Mouse (Mus musculus) intestine, embryonic 15.5 days (tissue): ENCODE measurements around the gene Mrpl34. TPM values are rescaled to one million over a fixed set of nuclear protein-coding genes. Genes with fewer than 3 reads are reported as not detected.

Source experiments
- ATAC-seq: fragments of 200-750 bp; cut with Nextera tagmentation; 2 replicates; pipeline ENCODE4 v1.8.0; 2017; ENCODE audit warnings: moderate TSS enrichment, moderate library complexity
- H3K27ac ChIP-seq: fragments of 300-500 bp; sonication (generic); 2 replicates; pipeline ENCODE4 v1.5.1; 2015; ENCODE audit warnings: mild to moderate bottlenecking, inconsistent platforms
- H3K27me3 ChIP-seq: fragments of 300-500 bp; sonication (generic); replicated peaks from 2 replicates; pipeline ENCODE4 v1.6.1; 2015; ENCODE audit warnings: inconsistent platforms
- H3K36me3 ChIP-seq: fragments of 300-500 bp; sonication (generic); 2 replicates; pipeline ENCODE4 v1.6.1; 2015; ENCODE audit warnings: inconsistent platforms
- H3K4me1 ChIP-seq: fragments of 300-500 bp; sonication (generic); replicated peaks from 2 replicates; pipeline ENCODE4 v1.6.1; 2015; ENCODE audit warnings: inconsistent platforms
- H3K4me2 ChIP-seq: fragments of 300-500 bp; sonication (generic); replicated peaks from 2 replicates; pipeline ENCODE4 v1.6.1; 2015; ENCODE audit warnings: mild to moderate bottlenecking, inconsistent platforms
- H3K4me3 ChIP-seq: fragments of 300-500 bp; sonication (generic); replicated peaks from 2 replicates; pipeline ENCODE4 v1.5.1; 2015; ENCODE audit warnings: inconsistent platforms
- H3K9ac ChIP-seq: fragments of 300-500 bp; sonication (generic); 2 replicates; pipeline ENCODE4 v1.6.1; 2015; ENCODE audit warnings: inconsistent platforms
- H3K9me3 ChIP-seq: fragments of 300-500 bp; sonication (generic); 2 replicates; pipeline ENCODE4 v1.6.1; 2016; ENCODE audit warnings: inconsistent platforms
- WGBS: fragments of 180-500 bp; shearing (Covaris S2); methylation state at CpG from one replicate; pipeline ENCODE4 v1.1.7; 2015; 5-methylcytosine and 5-hydroxymethylcytosine counted together
- polyA plus RNA-seq: library from polyadenylated mRNA; unstranded; fragments of >200 nt; fragmentation: Nextera tagmentation; extraction: Ambion mirVana; gene quantifications from 2 replicates; pipeline ENCODE4 v1.2.1, GENCODE M21; 2015

Gene Mrpl34
- polyA plus RNA-seq, 1 experiment from 2014 or later: 214 TPM

- no peak for ATAC-seq
- H3K36me3 ChIP-seq: peaks cover 37% of the 10 kb centered on the region
- 78% methylated on average over 5 of the region's 5 CpGs for WGBS
Observed at GRCm38 (mm10) chr8:71470913-71471255, 6.1 kb downstream of the Mrpl34 start.

DNA sequence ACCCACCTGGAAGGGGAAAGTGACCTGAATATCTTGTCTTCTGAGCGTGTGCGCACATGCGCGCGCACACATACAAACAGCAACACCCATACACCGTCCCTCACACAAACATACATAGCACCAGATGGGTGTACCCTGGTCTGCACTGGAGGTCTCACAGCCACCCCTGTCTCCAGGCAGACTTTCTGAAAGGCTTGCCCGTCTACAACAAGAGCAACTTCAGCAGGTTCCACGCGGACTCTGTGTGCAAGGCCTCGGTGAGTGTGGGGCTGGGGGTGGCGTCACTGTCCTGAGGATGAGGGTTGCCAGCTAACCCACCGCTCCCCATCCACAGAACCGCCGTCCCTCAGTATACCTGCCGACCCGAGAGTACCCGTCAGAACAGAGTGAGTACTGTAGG, 7.1 kb downstream of the Mrpl34 start:
- Histone ChIP-seq H3K4me3 (no peak overlapping the region), H3K4me1 (peaks cover 12% of the 10 kb centered on the region), H3K36me3 (peaks cover 37% of the 10 kb centered on the region), H3K9me3 (no peaks in the 10 kb centered on the region), H3K4me2 (no peak overlapping the region), H3K27me3 (no peaks in the 10 kb centered on the region), H3K9ac (no peak overlapping the region), H3K27ac (no peak overlapping the region)
- WGBS: 95% methylated on average over 17 of the region's 17 CpGs
- no peak for ATAC-seq

More at GRCm38 (mm10) chr8:71470913-71471255, 6.1 kb downstream of the Mrpl34 start:
- Histone ChIP-seq H3K4me1 (peaks cover 13% of the 10 kb centered on the region), H3K4me2 (no peak overlapping the region; the same call in 1 of the 2 replicates), H3K9me3 (no peaks in the 10 kb centered on the region), H3K27ac (no peak overlapping the region), H3K4me3 (no peak overlapping the region), H3K27me3 (no peaks in the 10 kb centered on the region), H3K9ac (no peak overlapping the region)

- H3K27me3 ChIP-seq: no peaks in the 10 kb centered on the region
- H3K9me3 ChIP-seq: no peaks in the 10 kb centered on the region
- no peak for ATAC-seq
- peaks cover 17% of the 10 kb centered on the region for H3K4me1 ChIP-seq
- H3K4me3 ChIP-seq: no peak overlapping the region
- no peak overlapping the region for H3K4me2 ChIP-seq
- H3K27ac ChIP-seq: no peak overlapping the region
- 85% methylated on average over 8 of the region's 8 CpGs for WGBS
- H3K9ac ChIP-seq: no peak overlapping the region
- H3K36me3 ChIP-seq: peaks cover 37% of the 10 kb centered on the region
Observed at GRCm38 (mm10) chr8:71472601-71473386, 8.0 kb downstream of the Mrpl34 start.

DNA sequence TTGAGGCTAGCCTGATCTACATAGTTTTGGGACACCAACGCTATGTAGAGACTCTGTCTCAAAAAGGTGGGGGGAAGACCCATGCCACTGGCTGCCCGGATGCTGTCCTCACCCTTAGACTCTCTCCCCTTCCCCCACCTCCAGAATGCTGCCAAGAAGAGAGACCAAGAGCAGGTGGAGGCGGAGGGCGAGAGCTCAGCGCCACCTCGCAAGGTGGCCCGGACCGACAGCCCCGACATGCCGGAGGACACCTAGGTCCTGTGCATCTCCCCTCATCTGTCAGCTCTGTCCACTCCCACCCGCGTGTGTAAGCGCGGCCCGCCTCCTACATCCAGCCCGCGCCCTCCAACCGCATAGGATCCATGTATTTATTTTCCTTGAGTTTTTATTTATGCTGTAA, 9.6 kb downstream of the Mrpl34 start:
- Histone ChIP-seq H3K4me2 (no peak overlapping the region), H3K9me3 (no peaks in the 10 kb centered on the region), H3K27ac (no peak overlapping the region), H3K9ac (no peak overlapping the region), H3K4me1 (peaks cover 17% of the 10 kb centered on the region), H3K36me3 (peaks cover 37% of the 10 kb centered on the region), H3K27me3 (no peaks in the 10 kb centered on the region), H3K4me3 (no peak overlapping the region)
- WGBS: 91% methylated on average over 18 of the region's 18 CpGs
- ATAC-seq: no peak

DNA sequence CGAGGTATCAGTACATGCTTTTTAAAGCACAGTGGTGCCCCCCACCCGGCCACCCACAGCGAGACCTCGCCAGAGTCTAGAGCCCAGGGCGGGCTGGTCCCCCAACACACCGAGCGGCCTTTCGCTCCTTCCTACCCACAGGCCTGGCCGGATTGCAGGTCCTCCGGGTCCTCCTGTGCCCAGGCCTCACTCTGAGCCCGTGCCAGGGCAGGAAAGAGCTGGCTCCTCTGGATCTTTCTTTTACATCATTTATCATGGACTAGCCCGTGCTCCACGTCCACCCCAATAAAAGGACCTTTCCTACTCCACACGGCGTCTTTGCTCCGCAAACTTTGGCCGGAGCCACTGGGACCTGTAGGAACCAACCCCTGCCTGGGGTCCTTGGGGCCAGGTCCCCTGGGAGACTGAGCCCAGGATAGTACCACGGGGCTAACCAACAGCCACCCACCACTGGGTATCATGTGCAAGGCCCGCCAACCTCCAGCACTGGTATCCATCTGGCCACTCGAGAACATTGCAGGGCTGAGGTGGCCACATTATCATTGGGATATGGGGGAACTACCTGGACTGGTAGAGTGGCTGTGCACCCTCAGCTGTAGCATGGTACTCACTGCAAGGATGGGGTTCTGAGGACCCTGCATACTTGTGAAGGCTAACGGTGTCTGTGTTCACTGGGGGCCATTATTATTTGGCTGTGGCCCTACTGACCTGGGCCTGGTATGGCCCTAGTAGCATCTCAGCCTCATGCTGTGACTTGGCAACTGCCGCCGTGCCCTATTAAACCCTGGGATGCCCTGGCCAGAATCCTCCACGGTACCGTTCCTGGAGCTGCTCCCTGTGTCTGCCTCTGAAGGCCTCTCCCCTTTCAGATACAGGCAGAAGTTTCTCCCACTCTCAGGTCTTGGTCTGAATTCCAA, 10.3 kb downstream of the Mrpl34 start:
- no peaks in the 10 kb centered on the region for H3K9me3 ChIP-seq
- WGBS: 91% methylated on average over 25 of the region's 25 CpGs
- no peak overlapping the region for H3K4me3 ChIP-seq
- H3K4me1 ChIP-seq: peaks cover 13% of the 10 kb centered on the region
- no peak overlapping the region for H3K27ac ChIP-seq
- H3K4me2 ChIP-seq: peak overlapping the region; percentile 93; the same call in 1 of the 2 replicates
- ATAC-seq: no peak
- H3K36me3 ChIP-seq: peaks cover 39% of the 10 kb centered on the region
- H3K9ac ChIP-seq: 0 out of 2 replicates have a peak overlapping the region, but pooled peaks have one; percentile 72
- H3K27me3 ChIP-seq: no peaks in the 10 kb centered on the region

GRCm38 (mm10) chr8:71475702-71476075, 10.9 kb downstream of the Mrpl34 start:
- Histone ChIP-seq H3K27ac (peak overlapping the region; percentile 90), H3K36me3 (peaks cover 45% of the 10 kb centered on the region), H3K27me3 (no peaks in the 10 kb centered on the region), H3K4me1 (peaks cover 10% of the 10 kb centered on the region), H3K4me3 (peak overlapping the region; percentile 66), H3K9me3 (no peaks in the 10 kb centered on the region), H3K9ac (peak overlapping the region; percentile 72), H3K4me2 (peak overlapping the region; percentile 93)
- WGBS: 30% methylated on average over 4 of the region's 4 CpGs
- ATAC-seq: peak; percentile 14

- ATAC-seq: peak; percentile 89
- under 1% methylated on average over 100 of the region's 121 CpGs for WGBS
- H3K4me1 ChIP-seq: peaks cover 12% of the 10 kb centered on the region
- no peaks in the 10 kb centered on the region for H3K9me3 ChIP-seq
- H3K4me2 ChIP-seq: peak overlapping the region; percentile 93
- no peaks in the 10 kb centered on the region for H3K27me3 ChIP-seq
- H3K4me3 ChIP-seq: peak overlapping the region; percentile 66
- H3K9ac ChIP-seq: peak overlapping the region; percentile 72
- peaks cover 42% of the 10 kb centered on the region for H3K36me3 ChIP-seq
- H3K27ac ChIP-seq: peak overlapping the region; percentile 90
Observed at GRCm38 (mm10) chr8:71476099-71476940, 11.6 kb downstream of the Mrpl34 start.

GRCm38 (mm10) chr8:71477196-71477845, 12.6 kb downstream of the Mrpl34 start:
- H3K4me3 ChIP-seq: peak overlapping the region; percentile 66
- H3K4me2 ChIP-seq: peak overlapping the region; percentile 93
- WGBS: 52% methylated on average over 14 of the region's 14 CpGs
- H3K27me3 ChIP-seq: no peaks in the 10 kb centered on the region
- H3K36me3 ChIP-seq: peaks cover 32% of the 10 kb centered on the region
- H3K9ac ChIP-seq: peak overlapping the region; percentile 72
- H3K9me3 ChIP-seq: no peaks in the 10 kb centered on the region
- no peak for ATAC-seq
- H3K27ac ChIP-seq: no peak overlapping the region
- peaks cover 12% of the 10 kb centered on the region for H3K4me1 ChIP-seq

DNA sequence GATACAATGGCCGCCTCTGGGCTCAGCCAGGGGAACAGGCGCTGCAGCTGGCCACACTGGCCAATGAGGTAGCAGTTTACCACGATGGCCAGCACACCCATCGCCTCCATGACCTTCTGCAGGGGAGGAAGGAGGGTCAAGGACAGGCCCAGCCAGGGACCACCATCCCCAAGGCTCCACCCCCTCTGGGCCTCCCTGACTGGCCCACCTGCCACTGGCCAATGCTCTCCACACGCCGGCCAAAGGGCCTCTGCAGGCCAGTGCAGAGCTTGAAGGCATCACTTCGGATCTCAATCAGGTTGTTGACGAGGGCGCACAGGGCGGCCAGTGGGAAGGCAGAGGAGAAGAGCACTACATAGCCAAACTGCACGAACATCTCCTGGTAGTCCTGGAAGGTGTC, 14.2 kb downstream of the Mrpl34 start:
- Histone ChIP-seq H3K9me3 (no peaks in the 10 kb centered on the region), H3K27me3 (no peaks in the 10 kb centered on the region), H3K4me3 (no peak overlapping the region), H3K27ac (no peak overlapping the region), H3K36me3 (peaks cover 23% of the 10 kb centered on the region), H3K4me2 (no peak overlapping the region), H3K4me1 (peaks cover 13% of the 10 kb centered on the region), H3K9ac (no peak overlapping the region)
- 90% methylated on average over 11 of the region's 11 CpGs for WGBS
- ATAC-seq: no peak

GRCm38 (mm10) chr8:71483932-71484331, 19.2 kb downstream of the Mrpl34 start:
- Histone ChIP-seq H3K4me2 (no peak overlapping the region), H3K27me3 (no peaks in the 10 kb centered on the region), H3K27ac (no peak overlapping the region), H3K9me3 (no peaks in the 10 kb centered on the region), H3K36me3 (peaks cover 8% of the 10 kb centered on the region; the same call in 1 of the 2 replicates), H3K4me1 (peaks cover 25% of the 10 kb centered on the region), H3K9ac (no peak overlapping the region), H3K4me3 (no peak overlapping the region)
- no peak for ATAC-seq
- 52% methylated on average over 8 of the region's 8 CpGs for WGBS

DNA sequence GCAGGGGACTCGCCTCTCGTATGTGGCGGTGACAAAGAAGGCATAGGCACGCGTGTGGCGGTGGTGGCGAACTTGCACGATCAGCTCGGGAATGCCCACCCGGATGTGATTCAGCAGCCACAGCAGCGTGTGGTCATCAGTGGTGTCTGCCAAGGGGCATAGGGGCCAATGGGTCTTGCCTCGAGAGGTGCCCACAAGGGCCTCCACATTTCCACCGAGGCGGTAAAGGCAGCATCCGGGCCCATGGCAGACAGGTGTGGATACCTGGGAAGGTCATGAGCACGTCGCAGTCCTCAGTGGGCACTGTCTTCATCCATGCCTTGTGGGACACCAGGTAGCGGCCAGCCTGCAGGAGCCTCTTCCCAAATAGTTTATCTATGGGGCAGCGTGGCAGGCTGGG, 20.0 kb downstream of the Mrpl34 start:
- H3K9me3 ChIP-seq: no peaks in the 10 kb centered on the region
- H3K4me2 ChIP-seq: peak overlapping the region; percentile 96
- H3K9ac ChIP-seq: 0 out of 2 replicates have a peak overlapping the region, but pooled peaks have one; percentile 92
- no peak for ATAC-seq
- H3K4me1 ChIP-seq: peaks cover 33% of the 10 kb centered on the region
- no peak overlapping the region for H3K27ac ChIP-seq
- peak overlapping the region; percentile 79; the same call in 1 of the 2 replicates for H3K4me3 ChIP-seq
- peaks cover 8% of the 10 kb centered on the region; the same call in 1 of the 2 replicates for H3K36me3 ChIP-seq
- 94% methylated on average over 19 of the region's 19 CpGs for WGBS
- no peaks in the 10 kb centered on the region for H3K27me3 ChIP-seq
